ENCODE assay signal across 12 mouse cellular contexts in genomic region chr19:24730661-24731060, GRCm38 (mm10). TPM values are rescaled to one million over a fixed set of nuclear protein-coding genes. Genes with fewer than 3 reads are reported as not detected.
DNase-seq lines count a peak whose midpoint lies in the region.
"Had no signal": no experiment of that assay in that cellular context is flagged by ENCODE, and none has a peak within 500 bp of the region (broad histone marks: within the 10 kb centered on the region; RNA-seq: fewer than 3 reads in every experiment).

No protein-coding gene starts in this region.

- intact Hi-C loops in left cerebral cortex, postnatal 4 days (cut with DNase I) = no loop called here

- peak; percentile 37 for DNase-seq in gastrocnemius, postnatal 10 days
- DNase-seq in gastrocnemius, adult 18-20 months (ENCODE audit: low spot score) = no peak
- peak; percentile 12 for DNase-seq in left cerebral cortex, postnatal 4 days
- DNase-seq in left cerebral cortex, adult 9 months (ENCODE audit: low spot score in 2 of 2) = no peak
- DNase-seq in NIH3T3 (ENCODE audit: low read depth) = peak; percentile 99
- DNase-seq in lung, postnatal 36 days = peak; percentile 38
- no peak for DNase-seq in ovary, postnatal 10 days (ENCODE audit: low spot score)
- DNase-seq in ovary, postnatal 14 days (ENCODE audit: low spot score) = no peak
- DNase-seq: kidney, adult 18-20 months; thymus, postnatal 25 days had no signal

RNA-seq across cellular contexts. Expression of gene Tmem252, which starts 56.9 kb away (rescaled TPM):
- total RNA-seq in gastrocnemius, postnatal 10 days (2021) = under 1 TPM; 0.05 TPM
- total RNA-seq in gastrocnemius, adult 18-20 months (2021) = under 1 TPM; 0.14 TPM
- under 1 TPM; 0.50 to 0.76 TPM for total RNA-seq in left cerebral cortex, postnatal 4 days (2021)
- total RNA-seq: CH12.LX; hematopoietic stem cell, adult 5-6 weeks had no signal

Comparison
In these comparisons a context has a peak if more than half of its experiments do, and no peak if none do; other contexts are left out.
1. DNase-seq: peak in gastrocnemius, postnatal 10 days (single experiment), left cerebral cortex, postnatal 4 days (single experiment), NIH3T3 (single experiment) and lung, postnatal 36 days (single experiment); none in gastrocnemius, adult 18-20 months (single experiment), left cerebral cortex, adult 9 months (0 of 2), ovary, postnatal 10 days (single experiment) and ovary, postnatal 14 days (single experiment).